Mouse (Mus musculus): Measurements from ENCODE around the gene Smtn. TPM values are rescaled to one million over a fixed set of nuclear protein-coding genes. Genes with fewer than 3 reads are reported as not detected.

Smtn gene
- polyA plus RNA-seq (2015; fragmentation: Nextera tagmentation; extraction: Ambion mirVana), result 89.1 and 110 TPM in 2 replicates

DNA sequence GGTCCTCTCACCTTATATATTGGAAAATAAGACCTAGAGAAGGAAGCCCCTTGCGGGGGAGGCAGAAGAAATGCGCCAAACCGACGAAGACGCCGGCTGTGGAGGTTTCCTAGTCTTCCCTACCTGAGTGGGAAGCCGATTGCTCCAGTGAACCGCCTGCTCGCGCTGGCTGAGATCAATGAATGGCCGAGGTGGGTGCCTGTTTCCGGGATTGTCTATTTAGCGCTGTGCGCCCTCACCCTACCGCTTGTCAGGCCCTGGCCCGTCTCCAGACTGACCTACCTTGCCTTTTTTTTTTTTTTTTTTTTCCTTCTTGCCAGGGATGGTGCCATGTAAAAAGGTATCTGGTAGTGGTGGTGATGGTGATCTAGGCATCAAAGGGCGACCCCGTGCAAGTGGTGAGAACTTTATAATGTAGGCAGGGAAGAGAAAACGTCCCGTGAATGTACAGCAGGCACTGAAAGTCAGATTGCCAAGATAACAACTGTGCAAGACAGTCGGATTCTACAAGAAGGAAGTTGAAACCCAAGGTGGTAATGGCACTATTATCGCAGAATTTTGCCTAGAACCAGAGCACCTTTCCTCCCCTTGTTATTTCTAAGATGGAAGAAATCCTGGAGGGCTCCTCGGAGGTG is at the start of gene Smtn:
TSS of gene Smtn (minus strand) at position 162 of the 635 bp plus-strand sequence.
- Histone ChIP-seq H3K4me3 (replicated peaks) (peak within 1 kb of the TSS; percentile 70), H3K9ac (peak within 1 kb of the TSS; percentile 74), H3K4me1 (peaks cover 46% of the 10 kb centered on the region), H3K27ac (peak within 1 kb of the TSS; percentile 65; the same call in 1 of the 2 replicates), H3K36me3 (no peaks in the 10 kb centered on the region), H3K4me2 (peak within 1 kb of the TSS; percentile 69), H3K27me3 (no peaks in the 10 kb centered on the region), H3K9me3 (replicated peaks) (peaks cover 6% of the 10 kb centered on the region; the same call in 1 of the 2 replicates)
- ATAC-seq (replicated peaks; ENCODE audit: low FRiP score), result no peak
- WGBS, result 92% methylated on average over 23 of the region's 23 CpGs

DNA sequence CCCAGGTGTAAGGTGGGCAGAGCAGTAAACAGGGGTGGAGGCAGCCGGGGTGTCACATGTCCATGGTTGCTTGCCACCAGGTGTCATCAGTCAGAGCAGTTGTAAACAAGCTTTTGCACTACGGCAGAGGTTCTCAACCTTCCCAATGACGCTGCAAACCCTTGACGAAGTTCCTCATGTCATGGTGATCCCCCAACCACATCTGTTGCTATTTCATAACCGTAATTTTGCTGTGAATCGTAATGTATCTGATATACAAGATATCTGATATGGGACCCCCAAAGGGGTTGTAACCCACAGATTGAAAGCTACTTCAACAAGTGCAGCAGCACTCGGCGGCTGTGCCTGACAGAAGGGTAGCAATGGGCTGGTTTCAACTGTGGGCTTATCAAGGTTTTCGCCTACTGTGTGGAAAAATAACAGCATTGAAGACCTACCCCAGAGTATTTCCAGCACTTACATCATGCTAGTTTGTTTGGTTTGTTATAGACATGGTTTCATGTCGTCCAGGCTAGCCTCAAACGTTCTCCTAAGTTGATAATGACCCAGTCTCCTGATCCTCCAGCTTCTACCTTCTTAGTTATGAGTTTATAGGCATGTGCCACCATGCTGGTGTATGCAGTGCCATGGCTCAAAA is 47.7 kb upstream of the Smtn start:
- H3K36me3 ChIP-seq, result no peaks in the 10 kb centered on the region
- ATAC-seq (replicated peaks; ENCODE audit: low FRiP score), result no peak
- 74% methylated on average over 11 of the region's 11 CpGs for WGBS

DNA sequence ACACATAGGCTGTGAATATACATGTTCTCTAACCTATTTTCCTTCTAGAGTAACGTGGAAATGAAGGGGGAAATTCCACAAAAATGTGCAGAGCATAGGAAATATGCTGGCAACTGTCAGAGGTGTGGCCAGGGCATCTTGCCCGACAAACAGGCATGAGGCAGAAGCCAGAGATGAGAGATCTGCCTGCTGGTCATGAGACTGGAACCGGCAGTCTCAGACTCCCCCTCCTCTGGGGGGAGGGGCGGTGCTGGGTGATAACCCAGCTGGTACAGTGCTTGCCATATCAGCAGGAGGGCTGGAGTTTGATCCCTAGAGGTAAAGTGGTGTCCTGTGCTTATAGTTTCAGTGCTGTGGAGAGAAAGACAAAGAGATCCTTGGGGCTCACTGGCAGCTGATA is 46.9 kb upstream of the Smtn start:
- H3K27me3 ChIP-seq, result no peaks in the 10 kb centered on the region
- no peak overlapping the region for H3K4me3 ChIP-seq (replicated peaks)
- H3K4me1 ChIP-seq, result peaks cover 3% of the 10 kb centered on the region; the same call in 1 of the 2 replicates
- no peaks in the 10 kb centered on the region for H3K36me3 ChIP-seq
- no peak overlapping the region for H3K27ac ChIP-seq
- no peak overlapping the region for H3K9ac ChIP-seq
- 36% methylated on average over 4 of the region's 4 CpGs for WGBS
- no peak overlapping the region for H3K4me2 ChIP-seq
- H3K9me3 ChIP-seq (replicated peaks), result no peaks in the 10 kb centered on the region
- no peak for ATAC-seq (replicated peaks; ENCODE audit: low FRiP score)

More for the DNA sequence above, 47.7 kb upstream of the Smtn start:
- H3K4me1 ChIP-seq, result peaks cover 3% of the 10 kb centered on the region; the same call in 1 of the 2 replicates
- no peak overlapping the region for H3K9ac ChIP-seq
- no peak overlapping the region for H3K27ac ChIP-seq
- H3K27me3 ChIP-seq, result no peaks in the 10 kb centered on the region
- no peak overlapping the region for H3K4me2 ChIP-seq
- no peak overlapping the region for H3K4me3 ChIP-seq (replicated peaks)
- no peaks in the 10 kb centered on the region for H3K9me3 ChIP-seq (replicated peaks)

- no peaks in the 10 kb centered on the region for H3K9me3 ChIP-seq (replicated peaks)
- WGBS, result 57% methylated on average over 6 of the region's 6 CpGs
- no peak overlapping the region for H3K9ac ChIP-seq
- no peak for ATAC-seq (replicated peaks; ENCODE audit: low FRiP score)
- H3K4me2 ChIP-seq, result no peak overlapping the region
- peaks cover 3% of the 10 kb centered on the region; the same call in 1 of the 2 replicates for H3K4me1 ChIP-seq
- no peak overlapping the region for H3K4me3 ChIP-seq (replicated peaks)
- no peak overlapping the region for H3K27ac ChIP-seq
- no peaks in the 10 kb centered on the region for H3K36me3 ChIP-seq
- no peaks in the 10 kb centered on the region for H3K27me3 ChIP-seq
These were observed 45.7 kb upstream of the Smtn start for GRCm38 (mm10) chr11:3585983-3586618.

DNA sequence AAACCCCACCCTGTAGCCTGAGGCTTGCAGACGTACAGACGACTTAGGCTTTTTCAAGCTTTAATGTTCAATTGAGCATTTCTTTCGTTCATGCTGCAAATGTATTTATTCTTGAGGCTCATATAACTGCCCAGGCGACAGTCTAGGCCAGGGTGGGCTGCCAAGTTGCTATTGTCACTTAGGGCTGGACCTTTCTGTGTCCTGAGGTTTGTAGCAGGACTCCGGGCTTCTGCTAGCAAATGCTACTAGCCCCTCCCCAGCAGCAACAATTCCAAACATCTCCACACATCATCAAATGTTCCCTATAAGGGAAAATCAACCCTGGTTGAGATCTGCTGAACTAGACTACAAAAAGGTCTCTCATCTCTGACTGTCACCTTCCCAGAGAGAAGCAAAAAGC is 42.7 kb upstream of the Smtn start:
- H3K9ac ChIP-seq, result no peak overlapping the region
- H3K36me3 ChIP-seq, result no peaks in the 10 kb centered on the region
- H3K27me3 ChIP-seq, result no peaks in the 10 kb centered on the region
- ATAC-seq (replicated peaks; ENCODE audit: low FRiP score), result no peak
- WGBS, result 61% methylated on average over 5 of the region's 5 CpGs
- no peak overlapping the region for H3K4me2 ChIP-seq
- peaks cover 3% of the 10 kb centered on the region; the same call in 1 of the 2 replicates for H3K4me1 ChIP-seq
- no peak overlapping the region for H3K27ac ChIP-seq
- H3K9me3 ChIP-seq (replicated peaks), result no peaks in the 10 kb centered on the region
- H3K4me3 ChIP-seq (replicated peaks), result no peak overlapping the region

GRCm38 (mm10) chr11:3581908-3582307 is 41.5 kb upstream of the Smtn start:
- H3K4me2 ChIP-seq, result no peak overlapping the region
- H3K36me3 ChIP-seq, result no peaks in the 10 kb centered on the region
- H3K4me3 ChIP-seq (replicated peaks), result no peak overlapping the region
- WGBS, result 94% methylated on average over 4 of the region's 4 CpGs
- H3K27me3 ChIP-seq, result no peaks in the 10 kb centered on the region
- H3K9me3 ChIP-seq (replicated peaks), result no peaks in the 10 kb centered on the region
- H3K27ac ChIP-seq, result no peak overlapping the region
- H3K4me1 ChIP-seq, result no peaks in the 10 kb centered on the region
- no peak overlapping the region for H3K9ac ChIP-seq
- no peak for ATAC-seq (replicated peaks; ENCODE audit: low FRiP score)

DNA sequence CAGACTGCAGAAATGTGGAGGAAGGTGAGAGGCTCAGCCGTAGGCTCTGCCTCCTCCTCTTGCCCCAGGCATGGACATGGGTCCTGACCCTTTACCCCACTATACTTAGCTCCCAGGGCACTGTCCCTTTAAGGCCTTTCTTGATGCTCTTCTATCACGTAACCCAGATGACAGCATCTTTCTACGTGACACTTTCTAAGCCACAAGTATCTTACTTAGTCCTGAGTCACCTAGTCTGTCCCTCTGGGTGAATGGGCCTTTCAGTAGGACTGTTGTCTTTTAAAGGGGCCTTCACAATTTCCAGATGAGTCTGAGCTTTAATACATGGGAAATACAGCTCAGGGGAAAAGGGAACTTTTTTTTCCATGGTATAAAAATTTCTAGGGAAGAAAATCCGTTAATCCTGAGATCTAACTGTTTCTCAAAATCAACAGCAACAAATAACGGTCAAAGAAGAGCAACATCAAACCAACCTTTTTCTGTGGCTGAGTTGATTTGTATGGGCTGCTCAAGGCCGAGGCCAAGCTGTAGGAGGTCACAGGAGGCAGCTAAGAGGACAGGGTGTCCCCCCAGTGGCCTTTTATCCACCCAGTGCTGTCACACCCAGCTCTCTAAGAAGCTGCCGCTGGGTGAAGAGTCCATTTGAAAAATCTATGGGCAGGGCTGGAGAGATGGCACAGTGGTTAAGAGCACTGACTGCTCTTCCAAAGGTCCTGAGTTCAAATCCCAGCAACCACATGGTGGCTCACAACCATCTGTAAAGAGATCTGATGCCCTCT is 40.1 kb upstream of the Smtn start:
- H3K4me3 ChIP-seq (replicated peaks), result no peak overlapping the region
- no peak for ATAC-seq (replicated peaks; ENCODE audit: low FRiP score)
- WGBS, result 59% methylated on average over 7 of the region's 7 CpGs

GRCm38 (mm10) chr11:3578050-3578725 is 37.8 kb upstream of the Smtn start:
- Histone ChIP-seq H3K27ac (no peak overlapping the region), H3K4me3 (replicated peaks) (no peak overlapping the region), H3K4me1 (peaks cover 26% of the 10 kb centered on the region), H3K9ac (no peak overlapping the region), H3K9me3 (replicated peaks) (no peaks in the 10 kb centered on the region), H3K4me2 (no peak overlapping the region), H3K36me3 (no peaks in the 10 kb centered on the region), H3K27me3 (no peaks in the 10 kb centered on the region)
- WGBS, result 82% methylated on average over 10 of the region's 10 CpGs
- ATAC-seq (replicated peaks; ENCODE audit: low FRiP score), result no peak

More for the DNA sequence above, 40.1 kb upstream of the Smtn start:
- no peaks in the 10 kb centered on the region for H3K36me3 ChIP-seq
- H3K9me3 ChIP-seq (replicated peaks), result no peaks in the 10 kb centered on the region
- H3K27me3 ChIP-seq, result no peaks in the 10 kb centered on the region
- peaks cover 3% of the 10 kb centered on the region for H3K4me1 ChIP-seq
- H3K9ac ChIP-seq, result no peak overlapping the region
- no peak overlapping the region for H3K4me2 ChIP-seq
- H3K27ac ChIP-seq, result no peak overlapping the region

- Histone ChIP-seq H3K4me3 (replicated peaks) (no peak overlapping the region), H3K4me2 (no peak overlapping the region), H3K4me1 (peaks cover 39% of the 10 kb centered on the region), H3K27ac (peak overlapping the region; percentile 88), H3K9me3 (replicated peaks) (no peaks in the 10 kb centered on the region), H3K9ac (no peak overlapping the region), H3K36me3 (no peaks in the 10 kb centered on the region), H3K27me3 (no peaks in the 10 kb centered on the region)
- ATAC-seq (replicated peaks; ENCODE audit: low FRiP score), result peak; percentile 66
- WGBS, result 34% methylated on average over 3 of the region's 3 CpGs
These were observed 34.8 kb upstream of the Smtn start for GRCm38 (mm10) chr11:3575238-3575637.

DNA sequence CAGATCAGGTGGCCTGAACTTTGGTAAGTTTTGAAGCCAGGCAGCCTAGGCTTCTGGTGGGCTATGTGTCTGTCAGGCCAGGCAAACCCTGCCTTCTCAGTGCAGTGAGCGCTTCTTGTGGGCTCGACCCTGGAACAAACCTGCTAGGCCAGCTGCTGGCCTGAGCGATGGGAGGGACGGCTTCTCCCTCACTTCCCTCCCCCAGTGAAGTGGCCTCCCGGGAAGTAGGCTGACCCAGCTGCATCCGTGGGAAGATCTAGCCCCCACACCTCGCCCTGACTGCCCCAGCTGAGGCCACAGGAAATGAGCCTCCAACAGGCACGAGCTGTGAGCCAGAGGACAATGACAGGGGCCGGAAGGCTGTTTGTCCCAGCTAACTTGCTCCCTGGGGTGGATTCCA is 32.7 kb upstream of the Smtn start:
- H3K9me3 ChIP-seq (replicated peaks), result no peaks in the 10 kb centered on the region
- H3K9ac ChIP-seq, result no peak overlapping the region
- no peak overlapping the region for H3K4me2 ChIP-seq
- ATAC-seq (replicated peaks; ENCODE audit: low FRiP score), result peak; percentile 90
- peaks cover 43% of the 10 kb centered on the region for H3K4me1 ChIP-seq
- H3K4me3 ChIP-seq (replicated peaks), result no peak overlapping the region
- H3K27me3 ChIP-seq, result no peaks in the 10 kb centered on the region
- 4% methylated on average over 9 of the region's 9 CpGs for WGBS
- no peaks in the 10 kb centered on the region for H3K36me3 ChIP-seq
- peak overlapping the region; percentile 88 for H3K27ac ChIP-seq

- Histone ChIP-seq H3K36me3 (no peaks in the 10 kb centered on the region), H3K4me2 (no peak overlapping the region), H3K27ac (peak overlapping the region; percentile 88), H3K9ac (no peak overlapping the region), H3K9me3 (replicated peaks) (no peaks in the 10 kb centered on the region), H3K4me3 (replicated peaks) (no peak overlapping the region), H3K4me1 (peaks cover 43% of the 10 kb centered on the region), H3K27me3 (no peaks in the 10 kb centered on the region)
- no peak for ATAC-seq (replicated peaks; ENCODE audit: low FRiP score)
- 74% methylated on average over 6 of the region's 6 CpGs for WGBS
These were observed 31.8 kb upstream of the Smtn start for GRCm38 (mm10) chr11:3572181-3572580.

All from kidney, embryonic 15.5 days (tissue).